Mouse (Mus musculus) adrenal gland, adult 8-10 months (tissue): ENCODE measurements at regions not wholly inside any gene's neighbourhood (a gene's known extent, or its start where the extent isn't known, plus 50 kb on each side); places are given as distances from the start of the nearest gene placed in this dataset.

Experiments
- DNase-seq: peaks from one replicate; pipeline ENCODE4 v3.0.0; 2022

GRCm38 (mm10) chr17:68120744-68121143, 116.8 kb upstream of the Arhgap28 start:
- DNase-seq, result no peak

- DNase-seq, result no peak
Measured at GRCm38 (mm10) chr17:68134373-68134772, 130.5 kb upstream of the Arhgap28 start.

GRCm38 (mm10) chr17:68135436-68135835, 131.5 kb upstream of the Arhgap28 start:
- no peak for DNase-seq

GRCm38 (mm10) chr17:68143307-68143706, 130.3 kb upstream of the L3mbtl4 start:
- DNase-seq, result no peak

GRCm38 (mm10) chr17:68149237-68149792, 124.3 kb upstream of the L3mbtl4 start:
- DNase-seq, result no peak

- DNase-seq, result peak; percentile 66
Measured at GRCm38 (mm10) chr17:68152438-68153120, 121.0 kb upstream of the L3mbtl4 start.

- no peak for DNase-seq
Measured at GRCm38 (mm10) chr17:68154879-68155278, 118.7 kb upstream of the L3mbtl4 start.

GRCm38 (mm10) chr17:68158172-68158651, 115.4 kb upstream of the L3mbtl4 start:
- no peak for DNase-seq

- DNase-seq, result no peak
Measured at GRCm38 (mm10) chr17:68161107-68161506, 112.5 kb upstream of the L3mbtl4 start.

- no peak for DNase-seq
Measured at GRCm38 (mm10) chr17:68163545-68163944, 110.1 kb upstream of the L3mbtl4 start.

- no peak for DNase-seq
Measured at GRCm38 (mm10) chr17:68164666-68165065, 108.9 kb upstream of the L3mbtl4 start.

GRCm38 (mm10) chr17:68165171-68165825, 108.3 kb upstream of the L3mbtl4 start:
- peak; percentile 43 for DNase-seq

- DNase-seq, result no peak
Measured at GRCm38 (mm10) chr17:68166397-68166796, 107.2 kb upstream of the L3mbtl4 start.

GRCm38 (mm10) chr17:68172838-68173237, 100.8 kb upstream of the L3mbtl4 start:
- DNase-seq, result no peak

- peak; percentile 23 for DNase-seq
Measured at GRCm38 (mm10) chr17:68176611-68177165, 96.9 kb upstream of the L3mbtl4 start.

- peak; percentile 52 for DNase-seq
Measured at GRCm38 (mm10) chr17:68177835-68178234, 95.8 kb upstream of the L3mbtl4 start.

GRCm38 (mm10) chr17:68185385-68185784, 88.2 kb upstream of the L3mbtl4 start:
- peak; percentile 25 for DNase-seq

GRCm38 (mm10) chr17:68189888-68190287, 83.7 kb upstream of the L3mbtl4 start:
- DNase-seq, result no peak

GRCm38 (mm10) chr17:68205545-68205944, 68.1 kb upstream of the L3mbtl4 start:
- DNase-seq, result no peak

- no peak for DNase-seq
Measured at GRCm38 (mm10) chr17:68208837-68209236, 64.8 kb upstream of the L3mbtl4 start.

- peak; percentile 70 for DNase-seq
Measured at GRCm38 (mm10) chr17:68210313-68211254, 63.0 kb upstream of the L3mbtl4 start.

- DNase-seq, result peak; percentile 53
Measured at GRCm38 (mm10) chr17:68218246-68218645, 55.4 kb upstream of the L3mbtl4 start.
